Mouse (Mus musculus): ENCODE results near the gene Cmss1.
"Not testable (repeated sequence)": the region's sequence is repeated elsewhere in the genome, so short reads cannot be mapped to it uniquely, and the experiment has no call there.

Cmss1 gene

GRCm38 (mm10) chr16:57427516-57428285 lies 179.0 kb downstream of the Cmss1 start:
- no peak for DNase-seq (ENCODE audit: low read depth, low spot score)

GRCm38 (mm10) chr16:57426680-57427079 lies 180.0 kb downstream of the Cmss1 start:
- DNase-seq (ENCODE audit: low read depth, low spot score): no peak

- no peak for DNase-seq (ENCODE audit: low read depth, low spot score)
These were observed 183.5 kb downstream of the Cmss1 start for GRCm38 (mm10) chr16:57423001-57423800.

- DNase-seq (ENCODE audit: low read depth, low spot score): no peak
These were observed 184.8 kb downstream of the Cmss1 start for GRCm38 (mm10) chr16:57421680-57422417.

GRCm38 (mm10) chr16:57420773-57421556 lies 185.7 kb downstream of the Cmss1 start:
- no peak for DNase-seq (ENCODE audit: low read depth, low spot score)

DNA sequence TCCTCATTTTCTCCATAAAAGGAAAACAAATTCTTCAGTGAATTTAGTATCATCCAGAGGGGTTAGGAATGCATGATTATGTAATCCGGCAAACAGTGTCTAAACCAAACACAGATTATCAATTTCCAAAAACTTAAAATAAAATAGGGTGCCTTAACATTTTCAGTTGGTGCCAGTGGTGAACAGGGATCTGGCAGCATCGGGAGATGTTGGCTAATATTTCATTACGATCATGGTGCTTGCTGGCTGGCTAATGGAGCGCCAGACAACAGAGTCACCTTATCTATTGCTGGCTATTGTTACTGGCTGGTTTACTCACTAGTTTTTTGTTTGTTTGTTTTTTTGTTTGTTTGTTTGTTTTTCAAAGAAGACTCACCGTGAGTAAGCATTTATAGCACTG lies 186.8 kb downstream of the Cmss1 start:
- no peak for DNase-seq (ENCODE audit: low read depth, low spot score)

- no peak for DNase-seq (ENCODE audit: low read depth, low spot score)
These were observed 187.3 kb downstream of the Cmss1 start for GRCm38 (mm10) chr16:57419332-57419731.

DNA sequence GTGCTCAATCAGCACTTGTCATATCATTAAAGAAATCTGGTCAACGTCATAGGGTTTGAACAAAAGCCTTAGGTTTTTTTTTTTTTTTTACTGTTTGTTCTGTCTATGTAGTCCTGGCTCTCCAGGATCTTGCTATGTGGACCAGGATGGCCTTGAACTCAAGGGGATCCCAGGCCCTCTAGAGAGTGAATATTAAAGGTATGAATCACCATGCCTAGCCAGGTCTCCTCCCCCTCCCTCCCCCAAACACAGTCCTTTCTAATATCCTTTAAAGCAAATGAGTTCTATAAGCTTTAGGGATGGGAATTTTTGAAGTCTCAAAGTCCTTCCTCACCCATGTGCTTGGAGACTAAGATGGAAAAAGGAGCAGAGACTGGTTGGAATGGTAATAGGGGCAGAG lies 188.7 kb downstream of the Cmss1 start:
- DNase-seq (ENCODE audit: low read depth, low spot score): no peak

DNA sequence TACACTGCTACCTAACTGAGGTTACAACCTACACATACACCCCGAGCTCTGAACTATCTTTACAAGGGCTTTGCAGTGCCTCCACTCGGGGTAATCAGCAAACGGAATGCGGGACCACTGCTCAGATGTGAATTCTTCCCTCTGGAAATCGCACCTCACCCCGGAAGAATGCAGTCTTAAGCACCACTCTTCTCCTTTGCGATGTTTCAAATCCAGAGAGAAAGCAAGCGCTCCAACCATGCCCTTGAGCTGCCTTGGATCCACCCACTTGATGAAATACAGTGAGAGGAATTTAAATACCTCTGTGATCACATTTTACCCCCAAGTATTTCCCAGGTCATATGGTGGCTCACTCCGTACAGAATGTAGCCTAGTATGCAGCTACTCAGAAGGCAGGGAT lies 189.6 kb downstream of the Cmss1 start:
- DNase-seq (ENCODE audit: low read depth, low spot score): no peak

GRCm38 (mm10) chr16:57416049-57416448 lies 190.6 kb downstream of the Cmss1 start:
- no peak for DNase-seq (ENCODE audit: low read depth, low spot score)

DNA sequence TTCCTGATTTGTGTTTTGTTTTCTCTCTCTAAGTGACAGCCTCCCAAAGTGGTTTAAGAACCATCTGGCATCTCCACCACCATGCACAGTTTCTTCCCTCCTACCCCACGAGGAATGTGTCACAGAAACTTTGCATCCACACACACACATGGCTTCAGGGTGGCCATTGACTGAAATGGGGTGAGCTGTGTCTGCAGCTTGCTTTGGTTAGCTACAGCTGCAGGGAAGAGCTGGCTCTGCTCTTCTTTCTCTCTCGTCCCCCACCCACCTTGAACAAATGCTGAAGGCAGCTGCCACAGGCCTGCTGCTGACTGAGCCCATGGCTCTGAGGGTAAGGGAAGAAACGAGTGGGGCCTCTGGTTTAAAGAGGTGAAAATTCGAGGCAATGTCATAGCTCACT lies 193.9 kb downstream of the Cmss1 start:
- DNase-seq (ENCODE audit: low read depth, low spot score): no peak

GRCm38 (mm10) chr16:57403825-57404224 lies 202.8 kb downstream of the Cmss1 start:
- DNase-seq (ENCODE audit: low read depth, low spot score): no peak

DNA sequence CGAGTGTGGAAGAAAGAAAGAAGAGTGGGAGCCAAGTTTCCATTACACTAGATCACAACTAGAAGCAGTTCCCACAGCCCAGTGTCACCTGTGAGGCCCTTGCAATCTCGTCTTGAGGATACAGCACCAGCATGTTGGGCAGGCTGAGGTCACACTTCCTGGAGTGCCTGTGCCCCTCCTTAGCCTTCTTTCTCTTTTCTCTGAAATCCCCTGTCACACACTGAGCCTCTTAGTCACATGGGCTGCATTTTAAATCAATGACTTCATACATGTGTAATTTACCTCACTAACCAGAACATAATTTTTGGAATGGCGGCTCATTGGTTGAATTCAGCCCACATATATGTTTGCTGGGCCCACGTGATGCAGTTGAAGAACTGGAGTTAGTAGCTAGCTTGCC lies 203.8 kb downstream of the Cmss1 start:
- no peak for DNase-seq (ENCODE audit: low read depth, low spot score)

GRCm38 (mm10) chr16:57401702-57402101 lies 205.0 kb downstream of the Cmss1 start:
- no peak for DNase-seq (ENCODE audit: low read depth, low spot score)

GRCm38 (mm10) chr16:57399566-57399965 lies 207.1 kb downstream of the Cmss1 start:
- DNase-seq (ENCODE audit: low read depth, low spot score): no peak

GRCm38 (mm10) chr16:57398387-57399214 lies 208.1 kb downstream of the Cmss1 start:
- no peak for DNase-seq (ENCODE audit: low read depth, low spot score)

DNA sequence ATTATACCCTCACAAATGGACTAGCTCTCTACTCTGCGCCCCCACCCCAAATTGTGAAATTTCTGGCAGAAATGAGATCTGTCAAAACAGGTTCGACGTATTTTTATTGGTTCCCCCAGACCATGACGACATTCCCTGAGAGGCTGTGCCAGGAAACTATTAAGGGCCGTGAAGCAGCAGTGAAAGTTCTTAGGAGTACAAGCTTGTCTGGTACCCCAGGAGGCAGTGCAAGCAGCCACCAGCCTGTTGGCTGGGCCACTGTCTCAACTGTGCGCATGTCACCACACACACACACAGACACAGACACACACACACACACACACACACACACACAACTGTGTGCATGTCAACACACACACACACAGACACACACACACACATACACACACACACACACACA lies 208.8 kb downstream of the Cmss1 start:
- no peak for DNase-seq (ENCODE audit: low read depth, low spot score)

GRCm38 (mm10) chr16:57396249-57396648 lies 210.4 kb downstream of the Cmss1 start:
- no peak for DNase-seq (ENCODE audit: low read depth, low spot score)

DNA sequence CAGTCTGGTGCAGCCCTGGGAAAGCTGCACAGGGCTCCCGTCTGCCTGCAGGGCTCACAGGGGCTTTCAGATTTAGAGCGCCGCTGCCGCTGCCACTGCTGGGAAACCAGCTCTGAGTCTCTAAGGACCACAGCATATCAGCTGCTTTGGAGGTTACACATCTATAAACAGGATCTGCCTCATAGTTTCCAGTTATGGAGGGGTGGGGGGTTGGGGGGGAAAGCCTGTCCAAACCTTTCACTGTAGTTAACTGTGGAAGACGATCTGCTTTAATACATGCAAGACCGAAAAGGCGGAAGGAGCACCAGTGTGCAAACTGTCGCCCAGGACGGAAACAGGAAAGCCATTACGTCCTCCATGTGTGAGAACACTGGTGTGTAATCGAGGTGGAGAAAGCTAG lies 213.5 kb downstream of the Cmss1 start:
- no peak for DNase-seq (ENCODE audit: low read depth, low spot score)

GRCm38 (mm10) chr16:57392461-57392860 lies 214.2 kb downstream of the Cmss1 start:
- DNase-seq (ENCODE audit: low read depth, low spot score): no peak

DNA sequence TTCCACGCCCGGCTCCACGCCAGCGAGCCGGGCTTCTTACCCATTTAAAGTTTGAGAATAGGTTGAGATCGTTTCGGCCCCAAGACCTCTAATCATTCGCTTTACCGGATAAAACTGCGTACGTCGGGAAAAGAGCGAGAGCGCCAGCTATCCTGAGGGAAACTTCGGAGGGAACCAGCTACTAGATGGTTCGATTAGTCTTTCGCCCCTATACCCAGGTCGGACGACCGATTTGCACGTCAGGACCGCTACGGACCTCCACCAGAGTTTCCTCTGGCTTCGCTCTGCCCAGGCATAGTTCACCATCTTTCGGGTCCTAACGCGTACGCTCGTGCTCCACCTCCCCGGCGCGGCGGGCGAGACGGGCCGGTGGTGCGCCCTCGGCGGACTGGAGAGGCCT lies 215.5 kb downstream of the Cmss1 start:
- DNase-seq (ENCODE audit: low read depth, low spot score): not testable (repeated sequence)
